Mouse (Mus musculus) splenic B cell, adult 2 months (primary cell): Measurements from ENCODE around the gene Gm9918.
"Not testable (repeated sequence)": the region's sequence is repeated elsewhere in the genome, so short reads cannot be mapped to it uniquely, and the experiment has no call there.

Experiments
- DNase-seq: peaks from one replicate; pipeline ENCODE4 v3.0.0-alpha.2; 2011; ENCODE audit warnings: low read depth, low spot score
- H3K27me3 ChIP-seq: 2 replicates; pipeline ENCODE4 v1.6.1; 2012; ENCODE audit warnings: mild to moderate bottlenecking, low read length, moderate library complexity, mixed read lengths; ENCODE audit not compliant: control insufficient read depth, poor library complexity, insufficient read depth, severe bottlenecking
- H3K36me3 ChIP-seq: 2 replicates; pipeline ENCODE4 v1.6.1; 2012; ENCODE audit warnings: mild to moderate bottlenecking, low read length, moderate library complexity, mixed read lengths; ENCODE audit not compliant: control insufficient read depth, poor library complexity, insufficient read depth, severe bottlenecking

Gm9918 gene

GRCm38 (mm10) chr15:102270274-102270960, at the start of gene Gm9918:
Gene Gm9918 (plus strand): TSS chr15:102270563.
- Histone ChIP-seq H3K36me3 (no peaks in the 10 kb centered on the region), H3K27me3 (no peaks in the 10 kb centered on the region; the same call in none of the 2 replicates)
- no peak for DNase-seq

- peaks cover 14% of the 10 kb centered on the region for H3K36me3 ChIP-seq
- no peak for DNase-seq
- H3K27me3 ChIP-seq, result no peaks in the 10 kb centered on the region
These were observed 48.0 kb upstream of the Gm9918 start for GRCm38 (mm10) chr15:102222386-102222785.

DNA sequence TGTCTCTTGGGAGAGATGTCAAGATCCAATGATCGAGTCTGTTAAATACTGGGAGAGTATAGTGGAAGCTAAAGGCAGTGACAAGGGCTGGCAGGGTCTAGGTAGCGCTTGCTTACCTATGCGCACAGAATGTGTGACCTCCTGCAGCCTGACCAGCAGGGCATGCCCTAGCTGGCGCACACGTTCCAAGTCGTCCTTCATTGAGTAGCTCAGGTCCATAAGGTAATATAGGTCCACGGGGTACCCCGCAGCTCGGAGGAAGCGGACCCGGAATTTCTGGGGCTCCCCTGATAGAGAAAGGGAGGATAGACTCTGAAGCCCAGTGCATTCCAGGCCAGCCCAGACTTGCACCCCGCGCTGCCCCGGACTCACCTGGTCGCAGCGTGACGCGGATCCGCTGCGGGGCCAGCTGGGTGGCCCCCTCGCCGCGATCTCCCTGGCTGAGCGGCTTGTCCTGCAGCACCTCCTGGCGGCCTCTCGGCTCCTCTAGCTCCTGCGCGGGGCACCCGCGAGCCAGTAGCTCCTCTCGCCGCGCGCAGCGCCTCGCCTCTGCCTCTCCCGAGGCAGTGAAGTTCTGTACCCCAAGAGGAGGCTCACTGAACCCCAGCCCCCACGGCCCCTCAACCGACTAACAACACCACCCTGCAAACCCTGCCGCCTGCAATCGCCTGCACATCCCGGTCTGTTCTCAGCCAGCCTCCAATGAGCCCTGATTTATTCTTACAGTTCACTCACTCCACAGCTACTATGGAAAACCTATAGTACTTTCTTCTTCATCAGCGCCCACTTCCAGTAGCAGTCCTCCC, 46.0 kb upstream of the Gm9918 start:
- peak; percentile 85 for DNase-seq
- no peaks in the 10 kb centered on the region for H3K27me3 ChIP-seq
- peaks cover 12% of the 10 kb centered on the region for H3K36me3 ChIP-seq

DNA sequence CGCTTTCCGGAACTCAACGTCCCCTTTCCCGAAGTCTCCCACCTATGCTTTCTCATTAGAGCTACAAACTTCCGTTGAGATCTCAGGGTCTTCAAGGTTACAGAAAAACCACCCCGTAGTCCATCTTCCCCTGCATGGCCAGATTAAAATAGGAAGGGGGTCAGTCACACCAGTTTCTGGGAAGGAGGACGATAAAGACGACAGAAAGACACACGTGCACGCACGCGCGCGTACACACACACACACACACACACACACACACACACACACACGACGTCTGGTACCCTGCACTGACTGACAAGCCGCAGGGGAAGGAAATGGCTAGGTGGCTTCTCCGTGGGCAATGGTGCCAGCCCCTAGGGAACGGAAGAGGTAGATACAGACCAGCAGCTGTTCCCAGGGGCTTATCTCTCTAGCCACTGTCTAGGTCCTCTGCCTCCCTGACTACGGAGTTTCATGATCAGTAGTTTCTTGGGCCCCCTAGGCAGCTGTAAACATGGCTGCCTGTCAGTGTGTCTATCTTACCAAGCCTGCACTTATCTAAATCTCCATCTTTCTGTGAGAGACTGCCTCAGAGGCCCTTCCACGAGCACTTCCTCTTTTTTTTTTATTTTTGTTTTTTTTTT, 45.3 kb upstream of the Gm9918 start:
- DNase-seq, result peak; percentile 87
- peaks cover 12% of the 10 kb centered on the region for H3K36me3 ChIP-seq
- H3K27me3 ChIP-seq, result no peaks in the 10 kb centered on the region

DNA sequence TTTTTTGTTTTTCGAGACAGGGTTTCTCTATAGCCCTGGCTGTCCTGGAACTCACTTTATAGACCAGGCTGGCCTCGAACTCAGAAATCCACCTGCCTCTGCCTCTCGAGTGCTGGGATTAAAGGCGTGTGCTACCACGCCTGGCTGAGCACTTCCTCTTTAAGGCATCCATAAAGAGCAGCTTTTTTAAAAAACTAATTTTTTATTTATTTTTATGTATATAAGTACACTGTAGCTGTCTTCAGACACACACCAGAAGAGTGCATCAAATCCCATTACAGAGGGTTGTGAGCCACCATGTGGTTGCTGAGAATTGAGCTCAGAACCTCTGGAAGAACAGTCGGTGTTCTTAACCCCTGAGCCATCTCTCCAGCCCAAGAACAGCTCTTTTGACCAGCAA, 44.7 kb upstream of the Gm9918 start:
- H3K27me3 ChIP-seq, DNase-seq: not testable (repeated sequence)
- H3K36me3 ChIP-seq, result peaks cover 12% of the 10 kb centered on the region

GRCm38 (mm10) chr15:102230408-102231321, 39.7 kb upstream of the Gm9918 start:
- DNase-seq, result peak; percentile 47
- Histone ChIP-seq H3K27me3 (no peaks in the 10 kb centered on the region), H3K36me3 (0 out of 2 replicates have a peak, but pooled peaks cover 2% of the 10 kb centered on the region)

GRCm38 (mm10) chr15:102231748-102232147, 38.6 kb upstream of the Gm9918 start, which contains the start of gene Itgb7:
Gene Itgb7 (minus strand): TSS chr15:102231944.
- no peaks in the 10 kb centered on the region for H3K27me3 ChIP-seq
- peak; percentile 57 for DNase-seq
- H3K36me3 ChIP-seq, result no peaks in the 10 kb centered on the region

DNA sequence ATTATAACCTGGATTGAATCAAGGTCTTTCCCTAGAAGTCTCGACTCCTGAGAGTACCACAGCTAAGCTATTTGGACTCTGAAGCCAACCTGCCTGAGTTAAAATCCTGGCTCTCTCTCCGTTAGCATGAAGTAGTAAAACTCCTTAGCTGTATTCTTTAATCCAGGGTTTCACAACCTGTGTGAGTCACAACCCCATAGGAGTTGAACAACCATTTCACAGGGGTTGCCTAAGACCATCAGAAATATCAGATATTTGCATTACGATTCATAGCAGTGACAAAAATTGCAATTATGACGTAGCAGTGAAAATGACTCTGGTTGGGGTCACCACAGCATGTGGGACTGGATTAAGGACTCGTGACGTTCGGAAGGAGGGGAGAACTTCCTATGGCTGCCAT, 37.6 kb upstream of the Gm9918 start:
- DNase-seq, result no peak
- Histone ChIP-seq H3K27me3 (no peaks in the 10 kb centered on the region), H3K36me3 (no peaks in the 10 kb centered on the region)

DNA sequence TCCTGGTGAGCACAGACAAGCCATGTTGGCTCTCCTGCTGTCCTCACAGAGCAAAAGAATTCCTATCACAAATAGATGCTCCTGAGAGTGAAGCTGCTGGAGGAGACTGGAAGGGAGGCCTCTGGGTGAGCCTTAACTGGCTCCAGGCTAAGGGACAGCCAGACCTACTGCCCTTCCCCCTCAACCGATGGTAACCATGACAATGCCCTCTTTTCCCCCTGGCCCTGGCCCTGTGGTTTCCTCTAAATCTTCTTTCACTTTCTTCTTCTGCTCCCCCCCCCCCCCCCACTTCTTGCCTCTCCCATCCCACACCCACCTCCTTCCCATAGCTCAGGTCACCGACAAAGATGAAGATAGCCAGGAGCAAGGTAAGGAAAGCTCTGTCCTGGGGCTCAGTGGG, 36.5 kb upstream of the Gm9918 start:
- Histone ChIP-seq H3K27me3 (no peaks in the 10 kb centered on the region), H3K36me3 (no peaks in the 10 kb centered on the region)
- DNase-seq, result no peak

GRCm38 (mm10) chr15:102235371-102236027, 34.9 kb upstream of the Gm9918 start:
- DNase-seq, result no peak
- no peaks in the 10 kb centered on the region for H3K36me3 ChIP-seq

DNA sequence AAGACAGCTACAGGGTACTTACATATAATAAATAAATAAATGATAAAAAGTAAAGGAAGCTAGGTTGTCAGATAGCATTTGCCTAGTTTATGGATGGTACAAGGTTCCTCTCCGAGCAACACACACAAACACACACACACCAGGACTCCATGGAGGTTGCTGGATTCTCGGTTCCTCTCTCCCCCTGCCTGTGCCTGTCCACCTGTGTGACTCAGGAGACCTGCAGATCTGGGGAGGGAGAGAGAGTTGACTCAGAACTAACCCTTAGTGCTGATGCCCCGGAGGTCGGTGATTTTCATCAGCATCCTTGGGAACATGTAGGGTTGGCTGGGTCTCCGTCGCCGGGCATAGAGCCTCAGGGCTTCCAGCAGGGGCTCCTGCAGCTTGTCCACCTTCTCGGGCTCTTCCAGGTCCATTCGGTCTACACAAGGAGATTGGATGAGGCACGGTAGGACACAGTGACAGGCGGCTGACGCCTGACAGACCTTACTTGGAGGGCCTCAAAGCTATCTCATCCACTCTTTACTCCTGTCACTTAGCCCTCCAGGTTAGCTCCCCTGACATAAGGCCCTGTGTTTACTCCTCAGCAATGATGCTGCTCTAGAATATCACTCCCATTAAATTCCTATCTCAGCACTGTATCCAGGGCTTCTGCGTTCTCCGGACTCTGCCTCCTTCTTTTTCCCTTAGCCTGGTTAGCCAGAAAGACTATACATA, 31.7 kb upstream of the Gm9918 start:
- Histone ChIP-seq H3K36me3 (no peaks in the 10 kb centered on the region), H3K27me3 (peaks cover 2% of the 10 kb centered on the region; the same call in 1 of the 2 replicates)
- no peak for DNase-seq

More at GRCm38 (mm10) chr15:102235371-102236027, 34.9 kb upstream of the Gm9918 start:
- no peaks in the 10 kb centered on the region for H3K27me3 ChIP-seq

DNA sequence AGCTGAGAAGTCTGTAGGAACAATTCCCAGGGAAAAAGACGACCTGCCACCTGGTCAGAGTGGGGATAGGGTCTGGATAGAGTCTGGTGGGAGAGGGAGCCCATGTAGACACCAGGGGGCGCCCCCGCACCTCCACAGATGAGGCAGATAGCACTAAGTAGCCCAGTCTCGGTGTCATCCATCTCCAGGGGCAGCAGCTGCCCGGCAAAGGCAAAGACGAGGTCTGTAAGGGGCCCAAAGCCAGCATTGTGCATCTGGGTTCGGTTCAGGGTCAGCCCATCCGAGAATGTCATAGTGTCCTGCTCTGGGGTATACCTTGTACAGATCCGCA, 31.1 kb upstream of the Gm9918 start:
- Histone ChIP-seq H3K36me3 (no peaks in the 10 kb centered on the region), H3K27me3 (peaks cover 2% of the 10 kb centered on the region; the same call in 1 of the 2 replicates)
- peak; percentile 84 for DNase-seq

- Histone ChIP-seq H3K27me3 (peaks cover 3% of the 10 kb centered on the region), H3K36me3 (no peaks in the 10 kb centered on the region)
- no peak for DNase-seq
These were observed 30.5 kb upstream of the Gm9918 start for GRCm38 (mm10) chr15:102239851-102240250.
